Mouse (Mus musculus) midbrain, embryonic 11.5 days (tissue): ENCODE measurements around the gene Hck. TPM values are rescaled to one million over a fixed set of nuclear protein-coding genes. Genes with fewer than 3 reads are reported as not detected.

ENCODE experiments used
- ATAC-seq: fragments of 200-750 bp; cut with Nextera tagmentation; 2 replicates; pipeline ENCODE4 v1.8.0; 2017; ENCODE audit warnings: moderate TSS enrichment, moderate library complexity; ENCODE audit not compliant: low FRiP score
- DNase-seq: peaks from one replicate; pipeline ENCODE4 v3.0.0; 2015; ENCODE audit warnings: low spot score; ENCODE audit errors: missing footprints
- H3K27ac ChIP-seq: fragments of 300-500 bp; sonication (generic); 2 replicates; pipeline ENCODE4 v1.5.1; 2014; ENCODE audit warnings: low read depth, low read length
- H3K27me3 ChIP-seq: fragments of 300-500 bp; sonication (generic); 2 replicates; pipeline ENCODE4 v1.6.1; 2014; ENCODE audit warnings: mild to moderate bottlenecking, low read length, moderate library complexity, mixed read lengths; ENCODE audit not compliant: control insufficient read depth, insufficient read depth
- H3K36me3 ChIP-seq: fragments of 300-500 bp; sonication (generic); 2 replicates; pipeline ENCODE4 v1.6.1; 2014; ENCODE audit warnings: mild to moderate bottlenecking, low read length, moderate library complexity, mixed read lengths; ENCODE audit not compliant: control insufficient read depth, insufficient read depth
- H3K4me1 ChIP-seq: fragments of 300-500 bp; sonication (generic); 2 replicates; pipeline ENCODE4 v1.6.1; 2014; ENCODE audit warnings: low read length; ENCODE audit not compliant: control insufficient read depth, insufficient read depth
- H3K4me2 ChIP-seq: fragments of 300-500 bp; sonication (generic); 2 replicates; pipeline ENCODE4 v1.6.1; 2014; ENCODE audit warnings: mild to moderate bottlenecking, moderate library complexity
- H3K4me3 ChIP-seq: fragments of 300-500 bp; sonication (generic); 2 replicates; pipeline ENCODE4 v1.5.1; 2014; ENCODE audit warnings: low read depth, low read length
- H3K9ac ChIP-seq: fragments of 300-500 bp; sonication (generic); 2 replicates; pipeline ENCODE4 v1.6.1; 2014; ENCODE audit warnings: low read length
- H3K9me3 ChIP-seq: fragments of 300-500 bp; sonication (generic); 2 replicates; pipeline ENCODE4 v1.6.1; 2016; ENCODE audit warnings: low read length; ENCODE audit not compliant: control insufficient read depth
- WGBS: fragments of 180-500 bp; shearing (Covaris S2); extraction: QIAGEN DNeasy Blood & Tissue Kit; methylation state at CpG from one replicate; pipeline ENCODE4 v1.1.7; 2014; 5-methylcytosine and 5-hydroxymethylcytosine counted together
- polyA plus RNA-seq: library from polyadenylated mRNA; unstranded; fragments of >200 nt; fragmentation: Nextera tagmentation; extraction: Ambion mirVana; gene quantifications from 2 replicates; pipeline ENCODE4 v1.2.1, GENCODE M21; 2014

Gene Hck
- polyA plus RNA-seq, 1 experiment from 2014 or later, result 2.4 TPM

GRCm38 (mm10) chr2:153074651-153075050 lies 33.6 kb upstream of the Hck start:
- no peak for ATAC-seq
- H3K4me1 ChIP-seq, result peaks cover 6% of the 10 kb centered on the region
- no peak overlapping the region for H3K27ac ChIP-seq
- peaks cover 32% of the 10 kb centered on the region for H3K27me3 ChIP-seq
- DNase-seq, result no peak
- H3K4me3 ChIP-seq, result no peak overlapping the region
- H3K9me3 ChIP-seq, result no peaks in the 10 kb centered on the region
- WGBS, result 89% methylated on average over 10 of the region's 10 CpGs
- H3K9ac ChIP-seq, result no peak overlapping the region
- H3K36me3 ChIP-seq, result no peaks in the 10 kb centered on the region
- no peak overlapping the region for H3K4me2 ChIP-seq

GRCm38 (mm10) chr2:153075961-153076360 lies 32.3 kb upstream of the Hck start:
- no peak for DNase-seq
- H3K4me2 ChIP-seq, result no peak overlapping the region
- no peak overlapping the region for H3K4me3 ChIP-seq
- H3K27me3 ChIP-seq, result peaks cover 22% of the 10 kb centered on the region
- no peaks in the 10 kb centered on the region for H3K36me3 ChIP-seq
- no peak overlapping the region for H3K27ac ChIP-seq
- ATAC-seq, result no peak
- H3K9ac ChIP-seq, result no peak overlapping the region
- no peaks in the 10 kb centered on the region for H3K9me3 ChIP-seq
- 59% methylated on average over 2 of the region's 2 CpGs for WGBS
- peaks cover 6% of the 10 kb centered on the region for H3K4me1 ChIP-seq

- Histone ChIP-seq H3K27ac (no peak overlapping the region), H3K9me3 (no peaks in the 10 kb centered on the region), H3K27me3 (no peaks in the 10 kb centered on the region), H3K4me1 (no peaks in the 10 kb centered on the region; the same call in 1 of the 2 replicates), H3K9ac (no peak overlapping the region), H3K4me2 (no peak overlapping the region), H3K36me3 (no peaks in the 10 kb centered on the region), H3K4me3 (no peak overlapping the region)
- DNase-seq (peak; percentile 99), ATAC-seq (no peak)
- WGBS, result 36% methylated on average over 32 of the region's 32 CpGs
Observed at GRCm38 (mm10) chr2:153080841-153081523, 27.3 kb upstream of the Hck start.

- Histone ChIP-seq H3K27me3 (no peaks in the 10 kb centered on the region), H3K9ac (no peak overlapping the region), H3K4me3 (no peak overlapping the region), H3K36me3 (no peaks in the 10 kb centered on the region), H3K27ac (no peak overlapping the region), H3K4me2 (no peak overlapping the region), H3K4me1 (no peaks in the 10 kb centered on the region), H3K9me3 (no peaks in the 10 kb centered on the region)
- DNase-seq (no peak), ATAC-seq (no peak)
- 82% methylated on average over 6 of the region's 6 CpGs for WGBS
Observed at GRCm38 (mm10) chr2:153081866-153082265, 26.4 kb upstream of the Hck start.

- Histone ChIP-seq H3K27me3 (no peaks in the 10 kb centered on the region), H3K9ac (no peak overlapping the region), H3K4me3 (no peak overlapping the region), H3K36me3 (no peaks in the 10 kb centered on the region), H3K9me3 (no peaks in the 10 kb centered on the region), H3K4me1 (no peaks in the 10 kb centered on the region), H3K4me2 (no peak overlapping the region), H3K27ac (no peak overlapping the region)
- ATAC-seq, result no peak
- DNase-seq, result no peak
- 90% methylated on average over 8 of the region's 8 CpGs for WGBS
Observed at GRCm38 (mm10) chr2:153083275-153083674, 25.0 kb upstream of the Hck start.

GRCm38 (mm10) chr2:153083824-153084223 lies 24.4 kb upstream of the Hck start:
- Histone ChIP-seq H3K36me3 (no peaks in the 10 kb centered on the region), H3K4me1 (no peaks in the 10 kb centered on the region), H3K9ac (no peak overlapping the region), H3K27ac (no peak overlapping the region), H3K4me2 (no peak overlapping the region), H3K27me3 (no peaks in the 10 kb centered on the region), H3K4me3 (no peak overlapping the region), H3K9me3 (no peaks in the 10 kb centered on the region)
- 84% methylated on average over 4 of the region's 4 CpGs for WGBS
- ATAC-seq (no peak), DNase-seq (no peak)

- Histone ChIP-seq H3K4me1 (no peaks in the 10 kb centered on the region), H3K4me3 (no peak overlapping the region), H3K27me3 (no peaks in the 10 kb centered on the region), H3K9ac (no peak overlapping the region), H3K4me2 (no peak overlapping the region), H3K9me3 (no peaks in the 10 kb centered on the region), H3K27ac (no peak overlapping the region), H3K36me3 (no peaks in the 10 kb centered on the region)
- DNase-seq (no peak), ATAC-seq (no peak)
- 66% methylated on average over 7 of the region's 7 CpGs for WGBS
Observed at GRCm38 (mm10) chr2:153084261-153084976, 23.8 kb upstream of the Hck start.

GRCm38 (mm10) chr2:153085556-153085955 lies 22.7 kb upstream of the Hck start:
- H3K9me3 ChIP-seq, result no peaks in the 10 kb centered on the region
- no peaks in the 10 kb centered on the region for H3K36me3 ChIP-seq
- H3K27ac ChIP-seq, result no peak overlapping the region
- no peak overlapping the region for H3K4me2 ChIP-seq
- no peak for DNase-seq
- no peaks in the 10 kb centered on the region for H3K4me1 ChIP-seq
- H3K9ac ChIP-seq, result no peak overlapping the region
- WGBS, result 83% methylated on average over 6 of the region's 6 CpGs
- no peak for ATAC-seq
- H3K4me3 ChIP-seq, result no peak overlapping the region
- H3K27me3 ChIP-seq, result no peaks in the 10 kb centered on the region

GRCm38 (mm10) chr2:153086166-153086565 lies 22.1 kb upstream of the Hck start:
- no peaks in the 10 kb centered on the region for H3K27me3 ChIP-seq
- H3K36me3 ChIP-seq, result no peaks in the 10 kb centered on the region
- no peaks in the 10 kb centered on the region for H3K4me1 ChIP-seq
- ATAC-seq (no peak), DNase-seq (no peak)
- no peak overlapping the region for H3K27ac ChIP-seq
- no peak overlapping the region for H3K9ac ChIP-seq
- no peak overlapping the region for H3K4me3 ChIP-seq
- no peaks in the 10 kb centered on the region for H3K9me3 ChIP-seq
- 89% methylated on average over 4 of the region's 4 CpGs for WGBS
- H3K4me2 ChIP-seq, result no peak overlapping the region
